Mouse (Mus musculus): Measurements from ENCODE around the gene Phxr2.

Phxr2 gene

GRCm38 (mm10) chr10:99132189-99132588, 6.1 kb upstream of the Phxr2 start:
- DNase-seq = peak; percentile 80 to 91

- peak; percentile 37 to 38 for DNase-seq
These were observed 5.2 kb upstream of the Phxr2 start for GRCm38 (mm10) chr10:99131298-99131697.

GRCm38 (mm10) chr10:99130611-99131010, 4.5 kb upstream of the Phxr2 start:
- DNase-seq = peak; percentile 38 to 40

- peak; percentile 71 to 74 for DNase-seq
These were observed 1.7 kb upstream of the Phxr2 start for GRCm38 (mm10) chr10:99127691-99128261.

- peak; percentile 75 to 84 for DNase-seq
These were observed 829 bp upstream of the Phxr2 start for GRCm38 (mm10) chr10:99126954-99127353.

- DNase-seq = peak; percentile 50 to 63
These were observed 6.7 kb downstream of the Phxr2 start for GRCm38 (mm10) chr10:99119471-99119870.

GRCm38 (mm10) chr10:99118697-99119096, 7.4 kb downstream of the Phxr2 start:
- DNase-seq = peak in 1 of 2 experiments; percentile 44

GRCm38 (mm10) chr10:99117876-99118275, 8.2 kb downstream of the Phxr2 start:
- no peak for DNase-seq

GRCm38 (mm10) chr10:99116650-99117615, 9.2 kb downstream of the Phxr2 start:
- DNase-seq = peak in 1 of 2 experiments; percentile 40

GRCm38 (mm10) chr10:99116237-99116632, 9.9 kb downstream of the Phxr2 start:
- DNase-seq = no peak

GRCm38 (mm10) chr10:99115471-99116236, 10.5 kb downstream of the Phxr2 start:
- peak in 1 of 2 experiments; percentile 51 for DNase-seq

GRCm38 (mm10) chr10:99114295-99114694, 11.8 kb downstream of the Phxr2 start:
- DNase-seq = no peak

GRCm38 (mm10) chr10:99113533-99113932, 12.6 kb downstream of the Phxr2 start:
- no peak for DNase-seq

- DNase-seq = no peak
These were observed 17.6 kb downstream of the Phxr2 start for GRCm38 (mm10) chr10:99108431-99108982.

GRCm38 (mm10) chr10:99107964-99108363, 18.2 kb downstream of the Phxr2 start, which contains the start of gene Galnt4:
TSS of gene Galnt4 (plus strand) at chr10:99108159.
- DNase-seq = peak; percentile 85

GRCm38 (mm10) chr10:99106703-99107631, 19.2 kb downstream of the Phxr2 start, which contains the start of gene Poc1b:
TSS of gene Poc1b (plus strand) at chr10:99107036.
- DNase-seq = peak; percentile 82 to 85

- no peak for DNase-seq
These were observed 19.8 kb downstream of the Phxr2 start for GRCm38 (mm10) chr10:99106311-99106702.

- DNase-seq = no peak
These were observed 20.6 kb downstream of the Phxr2 start for GRCm38 (mm10) chr10:99105522-99105921.

GRCm38 (mm10) chr10:99097374-99097773, 28.8 kb downstream of the Phxr2 start:
- DNase-seq = peak; percentile 48 to 54

- no peak for DNase-seq
These were observed 31.0 kb downstream of the Phxr2 start for GRCm38 (mm10) chr10:99095114-99095513.

- no peak for DNase-seq
These were observed 32.8 kb downstream of the Phxr2 start for GRCm38 (mm10) chr10:99093364-99093763.

Data from thymus, postnatal 36 days (tissue).